Mouse (Mus musculus) cerebellum, adult 2 months (tissue): ENCODE measurements around the gene Klf3.

Source experiments
- CTCF ChIP-seq: fragments of 200-500 bp; IDR thresholded peaks from 2 replicates; pipeline ENCODE4 v1.5.1; 2011; ENCODE audit warnings: low read depth, mild to moderate bottlenecking, control low read depth, low read length, moderate library complexity, borderline replicate concordance; ENCODE audit not compliant: insufficient read depth
- POLR2A ChIP-seq: fragments of 200-500 bp; IDR thresholded peaks from 2 replicates; pipeline ENCODE4 v1.6.1; 2011; ENCODE audit warnings: low read length, control low read depth, borderline replicate concordance; ENCODE audit not compliant: insufficient read depth

DNA sequence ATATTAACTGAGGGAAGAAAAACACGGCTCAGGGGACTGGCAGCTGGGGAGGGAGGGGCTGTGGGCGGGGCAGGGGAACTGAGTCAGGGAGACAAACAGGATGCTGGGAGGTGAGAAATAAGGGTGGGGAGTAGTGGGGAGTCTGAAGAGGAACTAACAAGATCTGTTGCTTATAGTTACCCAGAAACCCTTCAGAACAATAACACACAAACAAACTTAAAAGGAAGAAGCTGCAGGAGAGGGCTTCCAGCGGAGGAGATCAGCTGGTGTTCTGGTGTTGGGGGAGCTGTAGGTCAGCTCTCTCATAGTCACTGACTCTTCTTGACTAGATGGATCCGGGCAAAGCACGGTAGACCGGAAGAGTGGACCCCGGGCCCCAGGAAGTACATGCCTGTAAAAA is 22.4 kb upstream of the Klf3 start:
- TF ChIP-seq POLR2A (no peak), CTCF (no peak)
